Mouse (Mus musculus) embryo, embryonic 10 days (tissue): ENCODE measurements around the gene Gm6676.
"Not testable (repeated sequence)": the region's sequence is repeated elsewhere in the genome, so short reads cannot be mapped to it uniquely, and the experiment has no call there.

ENCODE experiments used
- DNase-seq: peaks from one replicate; pipeline ENCODE4 v3.0.0-alpha.2; 2015; ENCODE audit warnings: low spot score

The Gm6676 gene

DNA sequence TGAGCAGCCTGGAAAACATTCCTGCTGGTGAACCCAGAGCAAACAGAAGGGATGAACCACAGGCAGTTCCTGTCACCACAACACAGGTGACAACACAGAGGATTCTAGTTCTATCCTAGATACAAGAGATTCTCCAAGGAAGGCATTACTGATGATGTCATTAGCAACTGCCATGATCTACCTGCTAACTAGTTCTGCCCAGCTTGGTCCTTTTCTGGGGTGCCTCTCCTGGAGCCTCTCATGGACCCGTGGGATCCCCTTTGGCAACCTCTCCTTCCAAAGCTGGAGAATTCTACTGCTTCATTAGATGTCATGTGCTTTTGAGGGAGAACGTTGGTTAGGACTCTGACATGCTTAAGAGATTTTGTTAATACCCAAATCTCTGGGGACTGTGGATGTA lies at the start of gene Gm6676:
Gm6676 (minus strand) TSS at position 101 of the 400 bp plus-strand sequence.
- DNase-seq, result not testable (repeated sequence)

DNA sequence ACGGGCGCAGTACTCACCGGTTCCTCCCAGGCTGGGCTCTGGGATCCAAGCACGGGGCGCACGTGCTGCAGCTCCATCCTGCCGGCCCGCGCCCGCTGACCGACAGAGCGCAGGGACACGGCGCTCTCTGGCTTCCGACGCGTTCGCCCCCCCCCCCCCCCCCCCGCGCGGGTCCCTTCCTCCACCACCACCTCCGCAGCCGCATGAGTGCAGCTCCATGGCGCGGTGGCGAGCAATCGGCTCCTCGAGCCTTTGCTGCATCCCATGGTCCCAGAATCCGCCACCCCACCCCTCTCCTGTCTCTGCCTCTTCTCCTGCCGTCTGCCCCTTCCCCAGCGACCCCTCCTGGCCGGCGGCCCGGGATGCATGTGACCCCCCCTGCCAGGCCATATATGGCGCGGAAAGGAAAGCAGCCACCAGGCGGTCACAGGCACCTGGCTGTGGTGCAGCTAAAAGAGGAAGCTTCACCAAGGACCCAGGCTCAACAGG lies 49.3 kb upstream of the Gm6676 start, which contains the start of gene Gm3512:
Gm3512 (minus strand) TSS at position 51 of the 489 bp plus-strand sequence.
- DNase-seq, result not testable (repeated sequence)

- peak; percentile 30 for DNase-seq
These were observed 19.9 kb downstream of the Gm6676 start for GRCm38 (mm10) chr14:7105124-7105802.

GRCm38 (mm10) chr14:7100521-7100920 lies 24.7 kb downstream of the Gm6676 start, which contains the start of gene Gm3696:
TSS of gene Gm3696 (minus strand) at chr14:7100621.
- DNase-seq, result not testable (repeated sequence)
